Mouse (Mus musculus): ENCODE data around the gene Nicn1.

- TF ChIP-seq CTCF (IDR thresholded peaks at IDR 0.05; ENCODE audit: borderline replicate concordance, insufficient read depth, low read length) (no peak), POLR2A (IDR thresholded peaks at IDR 0.05; ENCODE audit: low read depth, low read length) (no peak)
Measured at GRCm38 (mm10) chr9:108266261-108266935, 23.8 kb upstream of the Nicn1 start.
